Mouse (Mus musculus): ENCODE measurements around the gene Arhgap29. TPM values are rescaled to one million over a fixed set of nuclear protein-coding genes. Genes with fewer than 3 reads are reported as not detected.
A peak's percentile ranks its signal among the peaks of the same experiment; 100 is the strongest.

The Arhgap29 gene
- polyA plus RNA-seq, 1 experiment from 2014 or later, result 38.5 TPM

GRCm38 (mm10) chr3:122058439-122059198, 106.3 kb downstream of the Arhgap29 start:
- WGBS, result 57% methylated on average over 9 of the region's 9 CpGs
- TF ChIP-seq CTCF (IDR thresholded peaks at IDR 0.05; ENCODE audit: low read depth), result no peak
- Histone ChIP-seq H3K27me3 (ENCODE audit: insufficient read depth, low read length) (no peaks in the 10 kb centered on the region), H3K4me1 (replicated peaks; ENCODE audit: insufficient read depth, low read length) (no peaks in the 10 kb centered on the region; the same call in 1 of the 2 replicates), H3K4me2 (ENCODE audit: low read length) (no peak overlapping the region), H3K27ac (peak overlapping the region; percentile 68; the same call in 1 of the 2 replicates), H3K36me3 (ENCODE audit: insufficient read depth, low read length) (no peaks in the 10 kb centered on the region), H3K4me3 (replicated peaks; ENCODE audit: low read depth, low read length) (no peak overlapping the region), H3K9ac (ENCODE audit: low read depth, low read length) (no peak overlapping the region), H3K9me3 (replicated peaks; ENCODE audit: low read length) (no peaks in the 10 kb centered on the region)
- no peak for ATAC-seq (replicated peaks; ENCODE audit: low FRiP score, low read depth)
- DNase-seq (ENCODE audit: low spot score), result no peak

GRCm38 (mm10) chr3:122062586-122062985, 110.2 kb downstream of the Arhgap29 start:
- Histone ChIP-seq H3K27me3 (ENCODE audit: insufficient read depth, low read length) (no peaks in the 10 kb centered on the region), H3K4me2 (ENCODE audit: low read length) (no peak overlapping the region), H3K36me3 (ENCODE audit: insufficient read depth, low read length) (no peaks in the 10 kb centered on the region), H3K9ac (ENCODE audit: low read depth, low read length) (no peak overlapping the region), H3K27ac (no peak overlapping the region), H3K9me3 (replicated peaks; ENCODE audit: low read length) (no peaks in the 10 kb centered on the region), H3K4me1 (replicated peaks; ENCODE audit: insufficient read depth, low read length) (no peaks in the 10 kb centered on the region; the same call in 1 of the 2 replicates), H3K4me3 (replicated peaks; ENCODE audit: low read depth, low read length) (no peak overlapping the region)
- DNase-seq (ENCODE audit: low spot score) (no peak), ATAC-seq (replicated peaks; ENCODE audit: low FRiP score, low read depth) (no peak)
- 84% methylated on average over 10 of the region's 10 CpGs for WGBS
- no peak for TF ChIP-seq CTCF (IDR thresholded peaks at IDR 0.05; ENCODE audit: low read depth)

GRCm38 (mm10) chr3:122064556-122065410, 112.4 kb downstream of the Arhgap29 start:
- Histone ChIP-seq H3K4me1 (replicated peaks; ENCODE audit: insufficient read depth, low read length) (no peaks in the 10 kb centered on the region), H3K4me2 (ENCODE audit: low read length) (no peak overlapping the region), H3K36me3 (ENCODE audit: insufficient read depth, low read length) (no peaks in the 10 kb centered on the region), H3K27ac (no peak overlapping the region), H3K27me3 (ENCODE audit: insufficient read depth, low read length) (no peaks in the 10 kb centered on the region), H3K9ac (ENCODE audit: low read depth, low read length) (no peak overlapping the region), H3K9me3 (replicated peaks; ENCODE audit: low read length) (no peaks in the 10 kb centered on the region), H3K4me3 (replicated peaks; ENCODE audit: low read depth, low read length) (no peak overlapping the region)
- ATAC-seq (replicated peaks; ENCODE audit: low FRiP score, low read depth), result peak; percentile 43; the same call in 1 of the 2 replicates
- 50% methylated on average over 13 of the region's 13 CpGs for WGBS
- no peak for TF ChIP-seq CTCF (IDR thresholded peaks at IDR 0.05; ENCODE audit: low read depth)
- DNase-seq (ENCODE audit: low spot score), result no peak

Other genes with a start within 250 kb of the Arhgap29 start
- 22.8 and 24.2 TPM in 2 replicates for gene F3, start 229.0 kb upstream of the Arhgap29 start, polyA plus RNA-seq (2015; fragmentation: Nextera tagmentation; extraction: Ambion mirVana)
- 75.1 and 87.2 TPM in 2 replicates for gene Abcd3, start 137.2 kb upstream of the Arhgap29 start, polyA plus RNA-seq (2015; fragmentation: Nextera tagmentation; extraction: Ambion mirVana)
- gene Abca4, start 91.9 kb downstream of the Arhgap29 start, polyA plus RNA-seq (2015; fragmentation: Nextera tagmentation; extraction: Ambion mirVana), result 1.0 and 1.2 TPM in 2 replicates